Mouse (Mus musculus) liver, embryonic 14.5 days (tissue): ENCODE data around the gene Ube2e1. TPM values are rescaled to one million over a fixed set of nuclear protein-coding genes. Genes with fewer than 3 reads are reported as not detected.
A peak's percentile ranks its signal among the peaks of the same experiment; 100 is the strongest.

Source experiments
- ATAC-seq: fragments of 200-750 bp; cut with Nextera tagmentation; 2 replicates; pipeline ENCODE4 v1.8.0; 2017; ENCODE audit warnings: moderate number of reproducible peaks, mild to moderate bottlenecking, moderate library complexity; ENCODE audit not compliant: insufficient read depth
- DNase-seq, 3 experiments: peaks; one replicate each; pipeline ENCODE4 v3.0.0-alpha.2; 2012 to 2013; ENCODE audit warnings: low read depth in 3 of 3, low spot score in 3 of 3
- H3K27ac ChIP-seq: fragments of 300-500 bp; sonication (generic); 2 replicates; pipeline ENCODE4 v1.5.1; 2014; ENCODE audit warnings: moderate library complexity, mild to moderate bottlenecking, control low read depth, inconsistent platforms
- H3K27me3 ChIP-seq: fragments of 300-500 bp; sonication (generic); 2 replicates; pipeline ENCODE4 v1.6.1; 2014; ENCODE audit warnings: mild to moderate bottlenecking, low read length, moderate library complexity; ENCODE audit not compliant: control insufficient read depth, insufficient read depth
- H3K36me3 ChIP-seq: fragments of 300-500 bp; sonication (generic); replicated peaks from 2 replicates; pipeline ENCODE4 v1.6.1; 2014; ENCODE audit warnings: low read depth; ENCODE audit not compliant: control insufficient read depth, insufficient read depth
- H3K4me1 ChIP-seq, 2 experiments: fragments of 200-500 bp in 1 of 2; fragments of 300-500 bp in 1 of 2; sonication (generic) in 1 of 2; replicated peaks; 2 replicates each; pipeline ENCODE4 v1.6.1; 2012 to 2014; ENCODE audit warnings: antibody characterized with exemption in 1 of 2, inconsistent platforms in 1 of 2, low read length in 1 of 2; ENCODE audit not compliant: control insufficient read depth in 2 of 2, insufficient read depth in 2 of 2
- H3K4me2 ChIP-seq: fragments of 300-500 bp; sonication (generic); 2 replicates; pipeline ENCODE4 v1.6.1; 2014; ENCODE audit warnings: low read depth, mild to moderate bottlenecking, control low read depth, moderate library complexity
- H3K4me3 ChIP-seq, 2 experiments: fragments of 200-500 bp in 1 of 2; fragments of 300-500 bp in 1 of 2; sonication (generic) in 1 of 2; 2 replicates each; pipeline ENCODE4 v1.5.1; 2012 to 2014; ENCODE audit warnings: low read depth in 2 of 2, low read length in 2 of 2, mild to moderate bottlenecking in 2 of 2, control low read depth in 1 of 2, inconsistent platforms in 1 of 2, moderate library complexity in 1 of 2; ENCODE audit not compliant: insufficient read depth in 1 of 2
- H3K9ac ChIP-seq: fragments of 300-500 bp; sonication (generic); replicated peaks from 2 replicates; pipeline ENCODE4 v1.6.1; 2014; ENCODE audit warnings: mild to moderate bottlenecking, control low read depth, moderate library complexity
- H3K9me3 ChIP-seq: fragments of 300-500 bp; sonication (generic); 2 replicates; pipeline ENCODE4 v1.6.1; 2016; ENCODE audit warnings: low read length, mixed read lengths; ENCODE audit not compliant: control insufficient read depth
- CTCF ChIP-seq: IDR thresholded peaks from 2 replicates; pipeline ENCODE4 v1.5.1; 2016; ENCODE audit warnings: antibody characterized with exemption, low read depth, control low read depth
- EP300 ChIP-seq: IDR thresholded peaks from 2 replicates; pipeline ENCODE4 v1.6.1; 2016; ENCODE audit warnings: antibody characterized with exemption, low read depth
- WGBS: fragments of 180-500 bp; shearing (Covaris S2); extraction: QIAGEN DNeasy Blood & Tissue Kit; methylation state at CpG from one replicate; pipeline ENCODE4 v1.1.7; 2014; ENCODE audit not compliant: insufficient replicate concordance; 5-methylcytosine and 5-hydroxymethylcytosine counted together
- polyA plus RNA-seq, 2 experiments: library from polyadenylated mRNA; depleted of rRNA in 1 of 2; stranded (reverse) in 1 of 2; unstranded in 1 of 2; fragments of >200 nt; fragmentation: Nextera tagmentation in 1 of 2; extraction: Ambion mirVana in 1 of 2; gene quantifications; 2 replicates each; pipeline versions ENCODE4 v1.2.1 to v1.2.3; 2012 to 2014

Ube2e1 gene
- polyA plus RNA-seq, 2 experiments, result 11.6 to 20.9 TPM

GRCm38 (mm10) chr14:18326968-18327672 is 4.5 kb downstream of the Ube2e1 start:
- Histone ChIP-seq H3K4me3 (peak overlapping the region; percentile 48 to 59), H3K4me2 (peak overlapping the region; percentile 69), H3K27ac (no peak overlapping the region), H3K9ac (peak overlapping the region; percentile 49), H3K27me3 (no peaks in the 10 kb centered on the region), H3K9me3 (no peaks in the 10 kb centered on the region), H3K36me3 (no peaks in the 10 kb centered on the region), H3K4me1 (peaks cover 0 to 12% of the 10 kb centered on the region in 2 experiments; a peak in 2 of 4 replicates)
- no peak for DNase-seq
- TF ChIP-seq EP300, result no peak
- TF ChIP-seq CTCF, result peak; percentile 47
- 12% methylated on average over 37 of the region's 37 CpGs for whole genome bisulfite sequencing
- peak; percentile 38; the same call in 1 of the 2 replicates for ATAC-seq

- Histone ChIP-seq H3K36me3 (no peaks in the 10 kb centered on the region), H3K27ac (no peak overlapping the region), H3K27me3 (no peaks in the 10 kb centered on the region), H3K4me2 (no peak overlapping the region), H3K4me1 (0 out of 4 replicates have a peak, but pooled peaks cover 0 to 3% of the 10 kb centered on the region in 2 experiments), H3K9ac (no peak overlapping the region), H3K9me3 (no peaks in the 10 kb centered on the region), H3K4me3 (no peak overlapping the region)
- ATAC-seq (no peak), DNase-seq (no peak)
- TF ChIP-seq EP300 (no peak), CTCF (no peak)
- 62% methylated on average over 11 of the region's 11 CpGs for WGBS
These were observed 13.9 kb downstream of the Ube2e1 start for GRCm38 (mm10) chr14:18317457-18318411.

- ATAC-seq (no peak), DNase-seq (no peak)
- H3K9me3 ChIP-seq, result no peaks in the 10 kb centered on the region
- H3K9ac ChIP-seq, result no peak overlapping the region
- H3K27me3 ChIP-seq, result no peaks in the 10 kb centered on the region
- no peaks in the 10 kb centered on the region for H3K4me1 ChIP-seq
- H3K36me3 ChIP-seq, result no peaks in the 10 kb centered on the region
- H3K4me2 ChIP-seq, result no peak overlapping the region
- no peak overlapping the region for H3K27ac ChIP-seq
- TF ChIP-seq EP300 (no peak), CTCF (no peak)
- no peak overlapping the region for H3K4me3 ChIP-seq
- WGBS, result 86% methylated on average over 5 of the region's 5 CpGs
These were observed 27.5 kb downstream of the Ube2e1 start for GRCm38 (mm10) chr14:18304165-18304564.

GRCm38 (mm10) chr14:18303262-18303661 is 28.4 kb downstream of the Ube2e1 start:
- no peak for DNase-seq
- TF ChIP-seq EP300, result no peak
- no peak for TF ChIP-seq CTCF
- no peaks in the 10 kb centered on the region for H3K9me3 ChIP-seq
- 76% methylated on average over 4 of the region's 4 CpGs for WGBS
- no peak overlapping the region for H3K4me3 ChIP-seq
- H3K4me1 ChIP-seq, result no peaks in the 10 kb centered on the region
- H3K36me3 ChIP-seq, result no peaks in the 10 kb centered on the region
- H3K4me2 ChIP-seq, result no peak overlapping the region
- H3K27me3 ChIP-seq, result no peaks in the 10 kb centered on the region
- no peak overlapping the region for H3K27ac ChIP-seq
- no peak overlapping the region for H3K9ac ChIP-seq
- ATAC-seq, result no peak

- Histone ChIP-seq H3K4me1 (no peaks in the 10 kb centered on the region), H3K36me3 (no peaks in the 10 kb centered on the region), H3K27ac (no peak overlapping the region), H3K9ac (no peak overlapping the region), H3K4me3 (no peak overlapping the region), H3K27me3 (no peaks in the 10 kb centered on the region), H3K9me3 (no peaks in the 10 kb centered on the region), H3K4me2 (no peak overlapping the region)
- ATAC-seq (no peak), DNase-seq (no peak)
- no peak for TF ChIP-seq CTCF
- WGBS, result 42% methylated on average over 3 of the region's 3 CpGs
These were observed 28.9 kb downstream of the Ube2e1 start for GRCm38 (mm10) chr14:18302750-18303149.
